Mouse (Mus musculus) kidney, postnatal 25 days (tissue): ENCODE data around the gene Usp28.
"Not testable (repeated sequence)": the region's sequence is repeated elsewhere in the genome, so short reads cannot be mapped to it uniquely, and the experiment has no call there.

ENCODE experiments used
- DNase-seq, 2 experiments: peaks; one replicate each; pipeline ENCODE4 v3.0.0; 2021; ENCODE audit warnings: mixed read lengths in 2 of 2

Usp28 gene

GRCm38 (mm10) chr9:48984845-48985707 lies at the start of gene Usp28:
Gene Usp28, plus strand, starts transcription at chr9:48985375.
- peak; percentile 100 for DNase-seq

GRCm38 (mm10) chr9:48942349-48942748 lies 42.8 kb upstream of the Usp28 start:
- DNase-seq, result no peak

- no peak for DNase-seq
Observed at GRCm38 (mm10) chr9:48947565-48947964, 37.6 kb upstream of the Usp28 start.

GRCm38 (mm10) chr9:48961314-48961713 lies 23.9 kb upstream of the Usp28 start:
- DNase-seq, result no peak

GRCm38 (mm10) chr9:48962131-48962530 lies 23.0 kb upstream of the Usp28 start:
- DNase-seq, result no peak

GRCm38 (mm10) chr9:48964587-48965040 lies 20.6 kb upstream of the Usp28 start, which contains the start of gene Htr3b:
Gene Htr3b, minus strand, starts transcription at chr9:48964990.
- DNase-seq, result no peak

- DNase-seq, result peak; percentile 36 to 68
Observed at GRCm38 (mm10) chr9:48972494-48972893, 12.7 kb upstream of the Usp28 start.

- no peak for DNase-seq
Observed at GRCm38 (mm10) chr9:48976661-48977355, 8.4 kb upstream of the Usp28 start.

GRCm38 (mm10) chr9:48980371-48980770 lies 4.8 kb upstream of the Usp28 start:
- DNase-seq, result peak in 1 of 2 experiments; percentile 22

- peak in 1 of 2 experiments; percentile 4 for DNase-seq
Observed at GRCm38 (mm10) chr9:48980781-48981180, 4.4 kb upstream of the Usp28 start.

- DNase-seq, result no peak
Observed at GRCm38 (mm10) chr9:48981827-48982226, 3.3 kb upstream of the Usp28 start.

- not testable (repeated sequence) for DNase-seq
Observed at GRCm38 (mm10) chr9:48983801-48984200, 1.4 kb upstream of the Usp28 start.

- DNase-seq, result no peak
Observed at GRCm38 (mm10) chr9:48984320-48984844, 793 bp upstream of the Usp28 start.

GRCm38 (mm10) chr9:48985708-48986088 lies 523 bp downstream of the Usp28 start:
- DNase-seq, result no peak

GRCm38 (mm10) chr9:48986616-48987141 lies 1.5 kb downstream of the Usp28 start:
- DNase-seq, result no peak

- peak in 1 of 2 experiments; percentile 9 for DNase-seq
Observed at GRCm38 (mm10) chr9:48987201-48988101, 2.3 kb downstream of the Usp28 start.

GRCm38 (mm10) chr9:48991671-48992070 lies 6.5 kb downstream of the Usp28 start:
- DNase-seq, result no peak

- DNase-seq, result no peak
Observed at GRCm38 (mm10) chr9:48994779-48995178, 9.6 kb downstream of the Usp28 start.

GRCm38 (mm10) chr9:48995735-48996134 lies 10.6 kb downstream of the Usp28 start:
- no peak for DNase-seq

- no peak for DNase-seq
Observed at GRCm38 (mm10) chr9:48999256-48999655, 14.1 kb downstream of the Usp28 start.

- DNase-seq, result no peak
Observed at GRCm38 (mm10) chr9:49015824-49016223, 30.6 kb downstream of the Usp28 start.

- no peak for DNase-seq
Observed at GRCm38 (mm10) chr9:49021289-49021688, 36.1 kb downstream of the Usp28 start.
